Mouse (Mus musculus): ENCODE measurements at regions not wholly inside any gene's neighbourhood (a gene's known extent, or its start where the extent isn't known, plus 50 kb on each side); places are given as distances from the start of the nearest gene placed in this dataset.

GRCm38 (mm10) chr1:47339718-47340439 is 447.2 kb upstream of the Slc39a10 start:
- no peaks in the 10 kb centered on the region for H3K36me3 ChIP-seq (ENCODE audit: control insufficient read depth, insufficient read depth)
- ATAC-seq = no peak
- H3K27me3 ChIP-seq (replicated peaks; ENCODE audit: control insufficient read depth, insufficient read depth, low read length) = no peaks in the 10 kb centered on the region
- TF ChIP-seq CTCF (IDR thresholded peaks at IDR 0.05; ENCODE audit: low read depth) = no peak
- 75% methylated on average over 3 of the region's 3 CpGs for WGBS
- H3K4me2 ChIP-seq (replicated peaks; ENCODE audit: low read depth) = no peak overlapping the region
- H3K27ac ChIP-seq (ENCODE audit: low read depth, low read length) = no peak overlapping the region
- H3K9ac ChIP-seq (ENCODE audit: low read depth, low read length) = no peak overlapping the region
- H3K4me1 ChIP-seq (replicated peaks; ENCODE audit: control insufficient read depth, insufficient read depth, low read length) = no peaks in the 10 kb centered on the region
- H3K4me3 ChIP-seq (ENCODE audit: low read depth, low read length) = no peak overlapping the region
- no peaks in the 10 kb centered on the region for H3K9me3 ChIP-seq (ENCODE audit: control insufficient read depth)

- H3K9me3 ChIP-seq (ENCODE audit: control insufficient read depth) = no peaks in the 10 kb centered on the region
- no peak for ATAC-seq
- no peaks in the 10 kb centered on the region for H3K27me3 ChIP-seq (replicated peaks; ENCODE audit: control insufficient read depth, insufficient read depth, low read length)
- H3K4me3 ChIP-seq (ENCODE audit: low read depth, low read length) = no peak overlapping the region
- no peak overlapping the region for H3K4me2 ChIP-seq (replicated peaks; ENCODE audit: low read depth)
- H3K27ac ChIP-seq (ENCODE audit: low read depth, low read length) = no peak overlapping the region
- H3K36me3 ChIP-seq (ENCODE audit: control insufficient read depth, insufficient read depth) = no peaks in the 10 kb centered on the region
- no peak overlapping the region for H3K9ac ChIP-seq (ENCODE audit: low read depth, low read length)
- 88% methylated on average over 2 of the region's 2 CpGs for WGBS
- TF ChIP-seq CTCF (IDR thresholded peaks at IDR 0.05; ENCODE audit: low read depth) = no peak
- no peaks in the 10 kb centered on the region for H3K4me1 ChIP-seq (replicated peaks; ENCODE audit: control insufficient read depth, insufficient read depth, low read length)
Measured at GRCm38 (mm10) chr1:47310572-47311075, 418.0 kb upstream of the Slc39a10 start.

GRCm38 (mm10) chr1:47306961-47307360 is 414.3 kb upstream of the Slc39a10 start:
- Histone ChIP-seq H3K4me3 (ENCODE audit: low read depth, low read length) (no peak overlapping the region), H3K36me3 (ENCODE audit: control insufficient read depth, insufficient read depth) (no peaks in the 10 kb centered on the region), H3K4me2 (replicated peaks; ENCODE audit: low read depth) (no peak overlapping the region), H3K27me3 (replicated peaks; ENCODE audit: control insufficient read depth, insufficient read depth, low read length) (no peaks in the 10 kb centered on the region), H3K9me3 (ENCODE audit: control insufficient read depth) (no peaks in the 10 kb centered on the region), H3K4me1 (replicated peaks; ENCODE audit: control insufficient read depth, insufficient read depth, low read length) (no peaks in the 10 kb centered on the region), H3K9ac (ENCODE audit: low read depth, low read length) (no peak overlapping the region), H3K27ac (ENCODE audit: low read depth, low read length) (no peak overlapping the region)
- no peak for ATAC-seq
- no peak for TF ChIP-seq CTCF (IDR thresholded peaks at IDR 0.05; ENCODE audit: low read depth)

- 93% methylated on average over 1 of the region's 1 CpGs for WGBS
- H3K9ac ChIP-seq (ENCODE audit: low read depth, low read length) = no peak overlapping the region
- no peaks in the 10 kb centered on the region for H3K27me3 ChIP-seq (replicated peaks; ENCODE audit: control insufficient read depth, insufficient read depth, low read length)
- H3K4me3 ChIP-seq (ENCODE audit: low read depth, low read length) = no peak overlapping the region
- H3K36me3 ChIP-seq (ENCODE audit: control insufficient read depth, insufficient read depth) = no peaks in the 10 kb centered on the region
- no peaks in the 10 kb centered on the region for H3K4me1 ChIP-seq (replicated peaks; ENCODE audit: control insufficient read depth, insufficient read depth, low read length)
- TF ChIP-seq CTCF (IDR thresholded peaks at IDR 0.05; ENCODE audit: low read depth) = no peak
- H3K27ac ChIP-seq (ENCODE audit: low read depth, low read length) = no peak overlapping the region
- H3K9me3 ChIP-seq (ENCODE audit: control insufficient read depth) = no peaks in the 10 kb centered on the region
- H3K4me2 ChIP-seq (replicated peaks; ENCODE audit: low read depth) = no peak overlapping the region
- ATAC-seq = no peak
Measured at GRCm38 (mm10) chr1:47299311-47299710, 406.7 kb upstream of the Slc39a10 start.

GRCm38 (mm10) chr1:47285639-47286038 is 393.0 kb upstream of the Slc39a10 start:
- H3K4me1 ChIP-seq (replicated peaks; ENCODE audit: control insufficient read depth, insufficient read depth, low read length) = no peaks in the 10 kb centered on the region
- no peak for TF ChIP-seq CTCF (IDR thresholded peaks at IDR 0.05; ENCODE audit: low read depth)
- no peak overlapping the region for H3K4me3 ChIP-seq (ENCODE audit: low read depth, low read length)
- no peaks in the 10 kb centered on the region for H3K36me3 ChIP-seq (ENCODE audit: control insufficient read depth, insufficient read depth)
- H3K4me2 ChIP-seq (replicated peaks; ENCODE audit: low read depth) = no peak overlapping the region
- H3K27ac ChIP-seq (ENCODE audit: low read depth, low read length) = no peak overlapping the region
- WGBS = 76% methylated on average over 1 of the region's 1 CpGs
- no peak overlapping the region for H3K9ac ChIP-seq (ENCODE audit: low read depth, low read length)
- ATAC-seq = no peak
- H3K27me3 ChIP-seq (replicated peaks; ENCODE audit: control insufficient read depth, insufficient read depth, low read length) = no peaks in the 10 kb centered on the region
- no peaks in the 10 kb centered on the region for H3K9me3 ChIP-seq (ENCODE audit: control insufficient read depth)

- no peaks in the 10 kb centered on the region for H3K27me3 ChIP-seq (replicated peaks; ENCODE audit: control insufficient read depth, insufficient read depth, low read length)
- no peaks in the 10 kb centered on the region for H3K9me3 ChIP-seq (ENCODE audit: control insufficient read depth)
- H3K4me3 ChIP-seq (ENCODE audit: low read depth, low read length) = no peak overlapping the region
- WGBS = 79% methylated on average over 5 of the region's 5 CpGs
- no peak for TF ChIP-seq CTCF (IDR thresholded peaks at IDR 0.05; ENCODE audit: low read depth)
- H3K27ac ChIP-seq (ENCODE audit: low read depth, low read length) = no peak overlapping the region
- no peak for ATAC-seq
- no peaks in the 10 kb centered on the region for H3K36me3 ChIP-seq (ENCODE audit: control insufficient read depth, insufficient read depth)
- no peak overlapping the region for H3K9ac ChIP-seq (ENCODE audit: low read depth, low read length)
- no peaks in the 10 kb centered on the region for H3K4me1 ChIP-seq (replicated peaks; ENCODE audit: control insufficient read depth, insufficient read depth, low read length)
- H3K4me2 ChIP-seq (replicated peaks; ENCODE audit: low read depth) = no peak overlapping the region
Measured at GRCm38 (mm10) chr1:47278321-47279020, 385.8 kb upstream of the Slc39a10 start.

Measured in intestine, postnatal 0 days (tissue).